Mouse (Mus musculus) E14TG2a.4 (cell line): ENCODE measurements around the gene Gfra1.

Source experiments
- H3K27me3 ChIP-seq: 2 replicates; pipeline ENCODE4 v1.6.1; 2014; ENCODE audit warnings: low read length, control low read depth; ENCODE audit not compliant: insufficient read depth
- H3K36me3 ChIP-seq: 2 replicates; pipeline ENCODE4 v1.6.1; 2014; ENCODE audit warnings: low read length, control low read depth; ENCODE audit not compliant: insufficient read depth
- H3K4me1 ChIP-seq: replicated peaks from 2 replicates; pipeline ENCODE4 v1.6.1; 2014; ENCODE audit warnings: low read depth, low read length, control low read depth
- H3K4me3 ChIP-seq: replicated peaks from 2 replicates; pipeline ENCODE4 v1.5.1; 2014; ENCODE audit warnings: mild to moderate bottlenecking, low read length
- H3K9me3 ChIP-seq: 2 replicates; pipeline ENCODE4 v1.6.1; 2014; ENCODE audit warnings: low read length, control low read depth
- CTCF ChIP-seq: conservative IDR thresholded peaks from 2 replicates; pipeline ENCODE4 v1.5.1; 2014; ENCODE audit warnings: low read length
- NANOG ChIP-seq: IDR thresholded peaks from 2 replicates; pipeline ENCODE4 v1.6.1; 2014; ENCODE audit warnings: borderline replicate concordance, low read length, mixed read lengths
- POU5F1 ChIP-seq: IDR thresholded peaks from 2 replicates; pipeline ENCODE4 v1.6.1; 2014; ENCODE audit warnings: low read length, borderline replicate concordance

Gfra1 gene

DNA sequence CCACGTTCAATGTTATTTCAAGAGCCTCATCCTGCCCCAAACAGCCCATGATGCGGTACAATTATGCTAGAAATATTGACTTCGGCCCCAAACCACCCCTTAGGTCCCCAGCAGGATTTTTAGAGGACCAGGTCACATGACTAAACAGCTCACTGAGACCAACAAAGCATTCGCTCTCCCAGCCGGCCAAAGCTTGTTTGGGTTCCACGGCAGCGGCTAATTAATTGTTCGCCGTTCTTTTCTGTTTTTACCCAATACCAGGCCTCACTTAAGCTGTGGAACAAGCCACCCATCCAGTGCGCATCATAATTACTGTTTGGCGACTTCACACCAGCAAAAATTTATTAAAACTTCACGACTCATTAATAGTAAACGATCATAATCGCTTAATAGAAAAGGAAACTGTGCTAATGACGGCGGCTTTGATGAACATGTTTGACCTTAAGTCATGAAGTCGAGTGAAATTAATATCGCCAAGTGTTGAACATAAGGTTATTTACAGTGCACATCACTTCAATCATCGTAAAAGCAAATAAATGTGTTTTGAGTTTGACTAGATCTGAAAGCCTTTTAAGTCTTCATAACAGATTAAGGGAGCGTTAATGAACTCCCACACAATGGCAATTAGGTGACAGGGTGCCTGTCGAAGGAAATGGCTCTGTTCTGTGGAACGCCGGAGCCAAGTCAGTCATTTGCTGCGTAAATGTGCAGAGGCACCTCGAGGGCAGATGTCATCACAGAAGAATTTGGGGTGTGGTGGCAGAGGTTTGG lies 235.5 kb downstream of the Gfra1 start:
- Histone ChIP-seq H3K4me3 (no peak overlapping the region), H3K4me1 (no peaks in the 10 kb centered on the region), H3K9me3 (no peaks in the 10 kb centered on the region), H3K27me3 (peaks cover 17% of the 10 kb centered on the region), H3K36me3 (no peaks in the 10 kb centered on the region)
- TF ChIP-seq POU5F1 (no peak), CTCF (no peak), NANOG (no peak)

- no peaks in the 10 kb centered on the region for H3K4me1 ChIP-seq
- no peak for TF ChIP-seq NANOG
- no peak for TF ChIP-seq CTCF
- no peak for TF ChIP-seq POU5F1
Observed at GRCm38 (mm10) chr19:58217591-58217990, 238.1 kb downstream of the Gfra1 start.

GRCm38 (mm10) chr19:58206496-58207044 lies 249.1 kb downstream of the Gfra1 start:
- TF ChIP-seq CTCF (no peak), POU5F1 (no peak), NANOG (no peak)
- Histone ChIP-seq H3K27me3 (0 out of 2 replicates have a peak, but pooled peaks cover 2% of the 10 kb centered on the region), H3K4me1 (no peaks in the 10 kb centered on the region), H3K9me3 (no peaks in the 10 kb centered on the region), H3K36me3 (no peaks in the 10 kb centered on the region), H3K4me3 (no peak overlapping the region)

More at GRCm38 (mm10) chr19:58217591-58217990, 238.1 kb downstream of the Gfra1 start:
- no peaks in the 10 kb centered on the region for H3K9me3 ChIP-seq
- no peaks in the 10 kb centered on the region for H3K36me3 ChIP-seq
- peaks cover 17% of the 10 kb centered on the region for H3K27me3 ChIP-seq
- H3K4me3 ChIP-seq: no peak overlapping the region

DNA sequence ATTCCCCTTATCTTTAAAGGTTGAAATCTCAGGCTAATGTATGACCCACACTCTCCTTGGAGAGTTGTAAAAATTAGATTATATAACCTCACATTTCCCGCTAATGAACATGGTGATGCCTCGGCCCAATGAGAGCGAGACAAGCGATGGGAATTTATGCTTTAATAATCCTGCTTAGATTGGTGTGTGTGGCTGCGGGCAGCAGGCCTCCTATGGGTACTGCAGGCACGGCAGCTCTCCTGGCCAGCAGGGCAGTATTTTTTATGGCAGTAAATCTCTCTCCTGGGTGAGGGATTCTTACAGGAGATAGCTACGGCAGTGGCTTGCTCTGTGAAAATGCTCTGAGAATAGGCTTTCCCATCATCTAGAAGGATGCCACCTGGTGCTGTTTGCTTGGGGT lies 250.2 kb downstream of the Gfra1 start:
- 0 out of 2 replicates have a peak, but pooled peaks cover 2% of the 10 kb centered on the region for H3K27me3 ChIP-seq
- H3K36me3 ChIP-seq: no peaks in the 10 kb centered on the region
- H3K4me3 ChIP-seq: no peak overlapping the region
- TF ChIP-seq CTCF (no peak), POU5F1 (no peak), NANOG (no peak)
- no peaks in the 10 kb centered on the region for H3K4me1 ChIP-seq
- no peaks in the 10 kb centered on the region for H3K9me3 ChIP-seq

DNA sequence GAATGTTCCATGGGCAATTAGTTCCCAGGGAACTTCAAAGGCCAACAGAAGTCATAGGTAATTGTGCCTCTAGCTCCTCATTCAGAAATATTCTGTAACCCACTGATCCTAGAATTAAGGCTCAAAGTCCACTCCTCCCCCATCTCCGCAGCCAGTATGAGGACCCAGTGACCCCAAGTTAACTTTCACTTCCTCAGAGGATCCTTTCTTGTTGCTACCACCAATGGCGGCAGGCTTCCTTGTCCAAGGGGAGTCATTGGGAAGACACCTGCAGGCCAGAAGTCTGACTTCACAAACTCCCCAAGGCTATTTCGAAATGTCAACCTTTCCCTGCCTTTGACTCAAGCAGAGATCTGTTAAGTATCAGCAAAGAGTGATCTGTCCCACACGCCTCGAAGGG lies 253.1 kb downstream of the Gfra1 start:
- H3K4me1 ChIP-seq: no peaks in the 10 kb centered on the region
- no peaks in the 10 kb centered on the region for H3K36me3 ChIP-seq
- no peak overlapping the region for H3K4me3 ChIP-seq
- no peaks in the 10 kb centered on the region for H3K9me3 ChIP-seq
- peaks cover 5% of the 10 kb centered on the region; the same call in 1 of the 2 replicates for H3K27me3 ChIP-seq
- TF ChIP-seq CTCF (no peak), NANOG (no peak), POU5F1 (no peak)

GRCm38 (mm10) chr19:58199679-58200078 lies 256.0 kb downstream of the Gfra1 start:
- TF ChIP-seq POU5F1 (no peak), NANOG (no peak), CTCF (no peak)

DNA sequence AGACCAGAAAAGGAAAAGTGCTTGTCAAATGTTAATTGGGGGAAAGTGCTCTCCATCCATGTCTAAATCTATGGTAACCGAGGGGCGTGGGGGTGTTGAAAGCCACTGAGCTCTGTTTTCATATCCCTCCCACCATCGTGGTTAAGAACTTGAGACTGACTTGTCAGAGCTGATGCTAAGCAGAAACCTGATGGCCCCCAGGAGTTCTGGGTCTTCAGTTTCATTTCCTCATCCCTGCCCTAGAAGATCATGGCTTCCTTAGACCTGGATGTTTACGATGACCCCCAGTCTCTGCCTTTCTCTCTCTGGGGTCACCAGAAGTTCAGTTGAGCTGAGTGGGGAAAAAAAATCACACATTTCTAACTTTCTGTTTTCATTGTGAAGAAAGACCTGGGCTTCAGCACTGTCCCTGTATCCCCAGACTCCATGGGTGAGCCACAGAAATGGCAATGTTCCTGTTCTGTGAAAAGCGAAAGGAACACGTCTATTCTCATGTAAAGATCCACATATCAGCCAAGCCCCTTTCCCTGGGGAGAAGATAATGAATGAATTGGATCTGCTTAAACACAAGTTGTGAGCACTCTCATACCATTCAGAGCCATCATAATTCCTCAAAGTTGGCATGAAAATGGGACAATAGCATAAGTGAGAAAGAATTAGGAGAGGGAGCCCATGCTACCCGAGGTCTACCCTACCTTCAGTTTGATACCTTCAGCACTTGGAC lies 261.8 kb downstream of the Gfra1 start:
- no peaks in the 10 kb centered on the region for H3K9me3 ChIP-seq
- H3K4me1 ChIP-seq: peaks cover 14% of the 10 kb centered on the region
- H3K36me3 ChIP-seq: no peaks in the 10 kb centered on the region
- peaks cover 7% of the 10 kb centered on the region for H3K27me3 ChIP-seq
- no peak overlapping the region for H3K4me3 ChIP-seq
- no peak for TF ChIP-seq POU5F1
- peak; percentile 95 for TF ChIP-seq NANOG
- no peak for TF ChIP-seq CTCF

More at GRCm38 (mm10) chr19:58199679-58200078, 256.0 kb downstream of the Gfra1 start:
- Histone ChIP-seq H3K4me3 (no peak overlapping the region), H3K27me3 (peaks cover 12% of the 10 kb centered on the region), H3K4me1 (peaks cover 1% of the 10 kb centered on the region), H3K36me3 (no peaks in the 10 kb centered on the region), H3K9me3 (no peaks in the 10 kb centered on the region)

- Histone ChIP-seq H3K9me3 (no peaks in the 10 kb centered on the region), H3K27me3 (peaks cover 7% of the 10 kb centered on the region; the same call in 1 of the 2 replicates), H3K4me1 (peaks cover 23% of the 10 kb centered on the region), H3K4me3 (no peak overlapping the region), H3K36me3 (no peaks in the 10 kb centered on the region)
- no peak for TF ChIP-seq CTCF
- TF ChIP-seq POU5F1: no peak
- TF ChIP-seq NANOG: no peak
Observed at GRCm38 (mm10) chr19:58190947-58191346, 264.8 kb downstream of the Gfra1 start.
